Mouse (Mus musculus): ENCODE data around the gene Gm5134. TPM values are rescaled to one million over a fixed set of nuclear protein-coding genes. Genes with fewer than 3 reads are reported as not detected.

The Gm5134 gene
- polyA plus RNA-seq, 1 experiment from 2014 or later: not detected

- Histone ChIP-seq H3K9ac (ENCODE audit: low read depth, low read length) (no peak overlapping the region), H3K27me3 (replicated peaks; ENCODE audit: control insufficient read depth, insufficient read depth, low read length) (no peaks in the 10 kb centered on the region), H3K36me3 (ENCODE audit: control insufficient read depth, insufficient read depth, low read length) (no peaks in the 10 kb centered on the region), H3K4me2 (ENCODE audit: low read length) (no peak overlapping the region), H3K9me3 (ENCODE audit: control insufficient read depth, low read length) (peaks cover 4% of the 10 kb centered on the region; the same call in 1 of the 2 replicates), H3K4me3 (ENCODE audit: low read length) (no peak overlapping the region), H3K27ac (ENCODE audit: low read depth, low read length) (no peak overlapping the region), H3K4me1 (ENCODE audit: control insufficient read depth, insufficient read depth, low read depth, low read length) (no peaks in the 10 kb centered on the region)
- WGBS: 98% methylated on average over 10 of the region's 10 CpGs
- ATAC-seq: no peak
Observed at GRCm38 (mm10) chr10:76025470-76026190, 71.3 kb downstream of the Gm5134 start.

DNA sequence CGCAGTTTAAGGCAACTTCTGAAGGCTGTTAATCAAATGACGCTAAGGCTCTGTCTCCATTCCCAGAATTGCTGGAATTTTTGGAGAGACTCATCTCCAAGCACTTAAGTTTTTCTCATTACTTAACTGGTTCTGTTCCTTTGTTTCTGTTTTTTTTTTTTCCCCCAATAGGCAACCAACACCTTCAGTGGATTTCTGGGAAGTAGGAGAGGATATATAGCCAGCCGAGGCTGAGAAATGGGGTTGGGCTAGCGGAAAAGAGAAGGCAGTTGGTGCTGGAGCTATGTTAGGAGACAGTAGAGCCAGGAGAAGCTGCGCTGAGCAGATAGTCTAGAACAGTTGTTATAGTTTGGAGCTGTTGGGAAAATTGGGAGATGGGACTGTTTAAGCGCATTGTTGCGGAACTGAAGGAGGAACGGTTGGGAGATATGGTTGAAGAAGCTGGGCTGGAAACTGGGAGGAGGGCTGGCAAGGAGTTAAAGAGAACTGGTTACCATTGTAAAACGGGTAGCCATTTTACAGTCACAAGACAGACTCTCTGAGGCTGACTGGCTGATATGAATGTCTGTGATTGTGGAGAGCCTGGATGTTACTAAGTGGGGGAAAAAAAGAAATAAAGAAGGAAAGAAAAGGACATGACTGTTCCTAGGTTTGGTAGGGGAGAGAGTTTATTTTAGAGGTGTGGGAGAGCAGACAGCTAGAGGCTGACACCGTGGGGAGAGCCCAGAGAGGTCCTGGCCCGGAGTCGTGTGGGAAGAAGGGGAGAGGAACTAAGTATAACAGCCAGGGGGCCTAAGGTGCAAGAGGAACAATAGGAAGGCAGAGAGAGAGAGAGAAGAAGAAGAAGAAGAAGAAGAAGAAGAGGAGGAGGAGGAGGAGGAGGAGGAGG, 73.1 kb downstream of the Gm5134 start:
- peaks cover 3% of the 10 kb centered on the region; the same call in 1 of the 2 replicates for H3K4me1 ChIP-seq (ENCODE audit: control insufficient read depth, insufficient read depth, low read depth, low read length)
- H3K9me3 ChIP-seq (ENCODE audit: control insufficient read depth, low read length): peaks cover 4% of the 10 kb centered on the region; the same call in 1 of the 2 replicates
- no peak for ATAC-seq
- no peak overlapping the region for H3K4me3 ChIP-seq (ENCODE audit: low read length)
- 65% methylated on average over 12 of the region's 12 CpGs for WGBS
- H3K9ac ChIP-seq (ENCODE audit: low read depth, low read length): no peak overlapping the region
- no peak overlapping the region for H3K27ac ChIP-seq (ENCODE audit: low read depth, low read length)
- H3K36me3 ChIP-seq (ENCODE audit: control insufficient read depth, insufficient read depth, low read length): no peaks in the 10 kb centered on the region
- no peaks in the 10 kb centered on the region for H3K27me3 ChIP-seq (replicated peaks; ENCODE audit: control insufficient read depth, insufficient read depth, low read length)
- no peak overlapping the region for H3K4me2 ChIP-seq (ENCODE audit: low read length)

DNA sequence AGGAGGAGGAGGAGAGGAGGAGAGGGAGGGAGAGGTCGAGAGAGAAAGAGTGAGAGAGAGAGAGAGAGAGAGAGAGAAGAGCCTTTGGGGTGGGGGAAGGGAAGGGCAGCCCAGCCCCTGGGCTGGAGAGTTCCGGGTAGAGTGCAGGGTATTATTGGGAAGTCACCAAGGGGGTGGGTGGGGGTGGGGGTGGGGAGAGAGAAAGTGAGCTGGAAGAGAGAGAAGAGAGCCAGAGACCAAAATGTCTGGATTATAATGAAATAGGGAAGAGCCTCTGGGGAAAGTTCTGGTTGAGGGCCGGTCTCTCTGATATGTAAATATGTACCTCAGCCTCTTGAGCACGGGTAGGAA, 73.7 kb downstream of the Gm5134 start:
- no peak for ATAC-seq
- Histone ChIP-seq H3K4me2 (ENCODE audit: low read length) (no peak overlapping the region), H3K36me3 (ENCODE audit: control insufficient read depth, insufficient read depth, low read length) (no peaks in the 10 kb centered on the region), H3K9me3 (ENCODE audit: control insufficient read depth, low read length) (peaks cover 4% of the 10 kb centered on the region; the same call in 1 of the 2 replicates), H3K4me3 (ENCODE audit: low read length) (no peak overlapping the region), H3K4me1 (ENCODE audit: control insufficient read depth, insufficient read depth, low read depth, low read length) (peaks cover 3% of the 10 kb centered on the region), H3K27ac (ENCODE audit: low read depth, low read length) (no peak overlapping the region), H3K9ac (ENCODE audit: low read depth, low read length) (no peak overlapping the region), H3K27me3 (replicated peaks; ENCODE audit: control insufficient read depth, insufficient read depth, low read length) (no peaks in the 10 kb centered on the region)
- 30% methylated on average over 4 of the region's 4 CpGs for WGBS

DNA sequence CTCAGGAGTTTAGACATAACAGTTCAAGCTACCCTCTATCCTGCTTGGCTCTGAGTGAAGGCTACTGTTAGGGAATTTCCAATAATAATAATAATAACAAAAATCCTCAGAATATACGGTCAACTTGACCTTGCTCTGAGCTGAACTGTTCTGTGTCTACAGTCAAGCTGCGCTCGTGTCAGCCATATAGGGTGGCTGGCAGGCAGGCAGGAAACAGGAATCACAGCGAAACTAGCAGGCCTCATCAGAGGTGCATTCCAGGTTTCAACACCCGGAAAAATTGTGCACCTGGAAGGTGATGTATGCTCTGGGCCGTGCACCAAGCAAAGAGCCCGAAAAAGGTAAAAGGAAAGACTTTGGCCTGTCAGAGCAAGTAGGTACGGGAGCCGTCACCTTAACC, 74.1 kb downstream of the Gm5134 start:
- no peak overlapping the region for H3K4me3 ChIP-seq (ENCODE audit: low read length)
- no peaks in the 10 kb centered on the region for H3K36me3 ChIP-seq (ENCODE audit: control insufficient read depth, insufficient read depth, low read length)
- no peak overlapping the region for H3K27ac ChIP-seq (ENCODE audit: low read depth, low read length)
- no peak overlapping the region for H3K4me2 ChIP-seq (ENCODE audit: low read length)
- H3K4me1 ChIP-seq (ENCODE audit: control insufficient read depth, insufficient read depth, low read depth, low read length): peaks cover 7% of the 10 kb centered on the region
- H3K9me3 ChIP-seq (ENCODE audit: control insufficient read depth, low read length): peaks cover 4% of the 10 kb centered on the region; the same call in 1 of the 2 replicates
- H3K27me3 ChIP-seq (replicated peaks; ENCODE audit: control insufficient read depth, insufficient read depth, low read length): no peaks in the 10 kb centered on the region
- no peak overlapping the region for H3K9ac ChIP-seq (ENCODE audit: low read depth, low read length)
- no peak for ATAC-seq
- WGBS: 76% methylated on average over 9 of the region's 9 CpGs

- WGBS: 67% methylated on average over 5 of the region's 5 CpGs
- H3K4me1 ChIP-seq (ENCODE audit: control insufficient read depth, insufficient read depth, low read depth, low read length): peaks cover 13% of the 10 kb centered on the region
- ATAC-seq: no peak
- no peak overlapping the region for H3K4me2 ChIP-seq (ENCODE audit: low read length)
- H3K9me3 ChIP-seq (ENCODE audit: control insufficient read depth, low read length): peaks cover 4% of the 10 kb centered on the region; the same call in 1 of the 2 replicates
- H3K4me3 ChIP-seq (ENCODE audit: low read length): no peak overlapping the region
- no peaks in the 10 kb centered on the region for H3K36me3 ChIP-seq (ENCODE audit: control insufficient read depth, insufficient read depth, low read length)
- H3K27me3 ChIP-seq (replicated peaks; ENCODE audit: control insufficient read depth, insufficient read depth, low read length): no peaks in the 10 kb centered on the region
- no peak overlapping the region for H3K27ac ChIP-seq (ENCODE audit: low read depth, low read length)
- H3K9ac ChIP-seq (ENCODE audit: low read depth, low read length): no peak overlapping the region
Observed at GRCm38 (mm10) chr10:76029276-76029675, 75.0 kb downstream of the Gm5134 start.

DNA sequence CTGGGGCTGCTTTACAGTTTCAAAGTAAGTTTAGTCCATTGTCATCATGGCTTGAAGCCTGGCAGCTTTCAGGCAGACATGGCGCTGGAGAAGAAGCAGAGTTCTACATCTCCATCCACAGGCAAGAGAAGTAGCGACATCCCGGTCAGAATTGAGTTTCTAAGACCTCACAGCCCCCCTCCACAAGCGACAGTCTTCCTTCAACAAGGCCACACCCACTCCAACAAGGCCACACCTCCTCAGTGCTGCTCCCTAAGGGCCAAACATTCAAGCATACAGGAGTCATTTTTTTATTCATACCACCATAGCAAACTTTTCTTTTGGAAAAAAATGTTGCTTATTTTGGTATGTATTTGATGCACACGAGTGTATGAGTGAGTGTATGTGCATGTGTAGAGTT, 76.2 kb downstream of the Gm5134 start:
- Histone ChIP-seq H3K27ac (ENCODE audit: low read depth, low read length) (no peak overlapping the region), H3K9ac (ENCODE audit: low read depth, low read length) (no peak overlapping the region), H3K4me3 (ENCODE audit: low read length) (no peak overlapping the region), H3K36me3 (ENCODE audit: control insufficient read depth, insufficient read depth, low read length) (no peaks in the 10 kb centered on the region), H3K27me3 (replicated peaks; ENCODE audit: control insufficient read depth, insufficient read depth, low read length) (no peaks in the 10 kb centered on the region), H3K4me2 (ENCODE audit: low read length) (no peak overlapping the region), H3K4me1 (ENCODE audit: control insufficient read depth, insufficient read depth, low read depth, low read length) (peaks cover 13% of the 10 kb centered on the region), H3K9me3 (ENCODE audit: control insufficient read depth, low read length) (no peaks in the 10 kb centered on the region)
- 54% methylated on average over 5 of the region's 5 CpGs for WGBS
- ATAC-seq: no peak

- Histone ChIP-seq H3K4me1 (ENCODE audit: control insufficient read depth, insufficient read depth, low read depth, low read length) (peaks cover 13% of the 10 kb centered on the region), H3K27ac (ENCODE audit: low read depth, low read length) (peak overlapping the region; percentile 78), H3K4me3 (ENCODE audit: low read length) (peak overlapping the region; percentile 80), H3K9ac (ENCODE audit: low read depth, low read length) (peak overlapping the region; percentile 92), H3K36me3 (ENCODE audit: control insufficient read depth, insufficient read depth, low read length) (no peaks in the 10 kb centered on the region), H3K27me3 (replicated peaks; ENCODE audit: control insufficient read depth, insufficient read depth, low read length) (no peaks in the 10 kb centered on the region), H3K4me2 (ENCODE audit: low read length) (peak overlapping the region; percentile 79), H3K9me3 (ENCODE audit: control insufficient read depth, low read length) (no peaks in the 10 kb centered on the region)
- WGBS: 54% methylated on average over 14 of the region's 14 CpGs
- peak; percentile 73; the same call in 1 of the 2 replicates for ATAC-seq
Observed at GRCm38 (mm10) chr10:76031511-76032401, 77.4 kb downstream of the Gm5134 start.

- Histone ChIP-seq H3K4me1 (ENCODE audit: control insufficient read depth, insufficient read depth, low read depth, low read length) (peaks cover 13% of the 10 kb centered on the region), H3K9ac (ENCODE audit: low read depth, low read length) (peak within 1 kb of the TSS; percentile 92), H3K36me3 (ENCODE audit: control insufficient read depth, insufficient read depth, low read length) (no peaks in the 10 kb centered on the region), H3K9me3 (ENCODE audit: control insufficient read depth, low read length) (no peaks in the 10 kb centered on the region), H3K27ac (ENCODE audit: low read depth, low read length) (peak within 1 kb of the TSS; percentile 78), H3K4me3 (ENCODE audit: low read length) (peak within 1 kb of the TSS; percentile 80), H3K27me3 (replicated peaks; ENCODE audit: control insufficient read depth, insufficient read depth, low read length) (no peaks in the 10 kb centered on the region), H3K4me2 (ENCODE audit: low read length) (peak within 1 kb of the TSS; percentile 79)
- under 1% methylated on average over 58 of the region's 58 CpGs for WGBS
- peak; percentile 99 for ATAC-seq
Observed at GRCm38 (mm10) chr10:76032402-76033118, 78.2 kb downstream of the Gm5134 start, which contains the start of gene Zfp280b. Gene Zfp280b (plus strand): TSS chr10:76032650.
